Mouse (Mus musculus): Measurements from ENCODE around the gene Gm20671.
"Not testable (repeated sequence)": the region's sequence is repeated elsewhere in the genome, so short reads cannot be mapped to it uniquely, and the experiment has no call there.

Gm20671 gene

DNA sequence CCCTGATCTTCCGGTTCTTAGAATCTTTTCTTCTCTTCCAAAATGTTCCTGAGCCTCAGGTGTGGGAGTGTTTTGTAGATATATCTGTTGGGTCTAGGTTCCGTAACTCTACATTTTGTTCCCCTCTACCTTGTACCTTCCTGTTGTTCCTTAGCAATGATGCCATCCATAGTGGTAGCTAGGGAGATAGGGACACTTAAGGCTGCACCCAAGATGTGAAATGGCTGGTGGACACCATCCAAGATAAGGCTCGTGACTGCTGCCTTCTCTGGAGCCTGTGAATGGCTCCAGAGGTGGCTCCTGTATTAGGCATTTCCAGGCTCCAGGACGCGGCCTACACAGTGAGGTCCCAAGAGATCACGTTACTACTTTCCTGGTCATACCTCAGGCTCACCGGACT is 98.6 kb downstream of the Gm20671 start:
- DNase-seq, result no peak

DNA sequence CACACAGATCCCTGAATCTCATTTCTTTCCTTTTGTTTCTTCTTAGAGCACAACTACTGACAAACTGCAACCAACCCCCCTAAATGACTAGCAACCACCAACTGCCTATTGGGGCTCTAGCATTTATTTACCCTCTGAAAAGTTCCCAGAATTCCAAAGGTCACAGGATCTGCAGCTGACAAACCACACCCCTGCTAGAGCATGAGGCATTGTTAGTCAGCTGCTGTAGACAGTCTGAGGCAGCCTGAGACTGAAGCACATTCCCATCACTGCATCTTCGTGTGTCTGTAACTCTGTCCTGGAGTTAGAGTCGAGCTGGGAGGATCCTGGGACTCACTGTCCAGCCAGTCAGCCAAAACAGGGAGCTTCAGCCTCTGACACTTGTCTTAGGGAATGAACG is 101.5 kb downstream of the Gm20671 start:
- DNase-seq, result not testable (repeated sequence)

DNA sequence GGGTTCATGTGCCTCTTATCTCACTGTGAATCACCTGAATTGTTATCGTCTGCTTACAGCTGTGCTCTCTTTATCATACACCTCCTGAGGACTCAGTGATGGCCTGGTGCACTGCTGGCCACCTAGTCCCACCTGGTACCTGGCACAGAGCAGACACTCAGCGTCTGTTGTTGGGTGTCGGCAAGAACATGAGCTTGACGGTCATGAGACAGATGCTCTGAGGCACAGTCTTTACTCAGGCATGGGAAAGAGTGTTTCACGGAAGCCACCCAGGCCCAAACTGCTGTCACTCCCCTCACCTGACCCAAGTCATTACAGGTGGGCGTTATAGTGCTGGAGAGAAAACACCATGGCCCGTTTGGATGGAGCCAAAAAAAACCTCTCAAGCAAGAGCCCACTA is 102.9 kb downstream of the Gm20671 start:
- DNase-seq, result no peak

DNA sequence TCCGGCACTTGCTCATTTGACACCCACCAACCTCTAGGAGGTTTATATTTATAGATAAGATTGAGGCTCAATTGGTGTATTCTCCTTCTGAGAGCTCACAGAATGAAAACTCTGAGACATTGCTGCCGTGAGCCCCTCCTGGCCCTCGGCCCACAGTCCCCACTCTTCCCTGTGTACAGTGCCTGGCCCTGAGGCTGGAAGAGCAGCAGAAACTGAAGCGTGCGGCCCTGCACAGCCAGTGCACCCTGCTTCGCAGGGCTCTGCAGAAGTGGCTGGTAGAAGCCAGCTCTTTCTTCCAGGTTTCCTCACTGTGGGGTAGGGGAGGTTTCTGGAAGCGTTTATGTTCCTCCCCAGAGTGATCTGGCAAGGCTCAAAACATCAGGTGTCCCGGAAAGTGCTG is 104.2 kb downstream of the Gm20671 start:
- not testable (repeated sequence) for DNase-seq

DNA sequence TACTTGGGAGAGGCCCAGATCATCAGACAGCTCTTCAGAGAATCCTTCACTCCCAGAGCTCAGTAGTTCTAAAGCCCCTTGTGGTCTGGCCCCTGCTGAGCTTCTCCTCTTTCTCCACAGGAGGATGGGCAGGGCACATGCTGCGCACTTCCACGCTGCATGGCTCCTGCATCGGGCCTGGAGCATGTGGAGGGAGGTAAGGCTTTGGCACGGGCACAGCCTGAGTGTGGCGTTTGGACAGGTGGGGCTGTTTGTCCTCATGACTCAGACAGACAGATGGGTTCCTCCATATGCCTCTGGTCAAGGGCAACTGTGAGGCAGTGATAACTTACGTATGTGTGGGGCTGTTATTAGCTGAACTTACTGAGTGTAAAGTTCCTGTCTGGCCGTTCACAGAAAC is 104.6 kb downstream of the Gm20671 start:
- no peak for DNase-seq

DNA sequence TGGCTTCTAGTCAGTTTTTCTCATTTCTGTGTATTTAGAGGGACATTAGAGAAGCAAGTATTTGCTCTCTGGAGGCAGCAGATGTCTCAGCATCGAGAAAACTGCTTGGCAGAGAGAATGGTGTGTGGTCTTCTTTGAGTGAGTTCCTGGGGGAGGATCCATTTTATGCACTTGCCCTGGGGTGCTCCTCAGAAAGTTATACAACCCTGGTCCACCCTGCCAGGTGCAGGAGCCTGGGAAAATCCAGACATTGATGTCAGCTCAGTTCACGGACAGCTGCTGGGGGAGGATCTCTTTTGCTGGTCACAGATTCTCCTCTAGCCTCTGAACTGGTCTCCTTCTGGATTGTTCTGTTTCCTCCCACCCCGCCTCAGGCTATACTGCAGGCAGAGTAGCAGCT is 105.6 kb downstream of the Gm20671 start:
- no peak for DNase-seq

DNA sequence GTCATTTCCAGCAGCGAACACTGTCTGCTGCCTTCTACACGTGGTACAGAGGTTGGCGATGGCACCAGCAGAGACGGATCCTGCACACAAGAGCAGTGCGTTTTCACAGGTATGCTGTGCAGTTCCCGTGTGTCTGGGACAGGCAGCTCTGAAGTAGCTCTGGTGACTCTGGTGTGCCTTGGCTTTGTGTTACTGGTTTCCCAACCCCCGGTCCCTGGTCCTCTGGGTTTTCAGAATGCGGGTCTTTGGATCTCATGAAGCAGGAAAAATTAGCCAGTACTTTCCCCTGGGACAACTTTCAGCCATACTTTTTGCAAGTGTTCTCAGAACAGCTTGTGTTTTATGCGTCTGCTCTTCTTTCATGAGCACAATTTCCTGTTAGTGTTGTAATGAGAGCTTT is 106.5 kb downstream of the Gm20671 start:
- DNase-seq, result no peak

DNA sequence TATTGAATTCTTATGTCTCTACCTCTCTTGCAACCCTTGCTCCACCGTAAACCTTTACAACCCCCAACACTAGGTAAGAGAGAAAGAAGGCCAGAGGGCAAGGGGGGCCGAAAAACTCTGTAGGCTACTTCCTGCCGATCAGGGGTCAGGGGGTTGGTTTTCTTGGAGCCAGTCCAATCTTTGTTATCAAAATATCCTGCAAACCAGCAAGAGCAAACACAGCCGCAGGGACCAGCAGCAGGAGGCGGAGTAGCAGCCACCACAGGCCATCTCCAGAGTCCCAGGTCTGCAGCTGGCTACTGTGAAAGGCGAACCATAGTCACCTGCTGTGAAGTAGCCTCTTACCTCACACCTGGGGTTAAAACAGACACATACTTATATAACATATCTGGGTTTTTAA is 108.0 kb downstream of the Gm20671 start:
- DNase-seq, result no peak

DNA sequence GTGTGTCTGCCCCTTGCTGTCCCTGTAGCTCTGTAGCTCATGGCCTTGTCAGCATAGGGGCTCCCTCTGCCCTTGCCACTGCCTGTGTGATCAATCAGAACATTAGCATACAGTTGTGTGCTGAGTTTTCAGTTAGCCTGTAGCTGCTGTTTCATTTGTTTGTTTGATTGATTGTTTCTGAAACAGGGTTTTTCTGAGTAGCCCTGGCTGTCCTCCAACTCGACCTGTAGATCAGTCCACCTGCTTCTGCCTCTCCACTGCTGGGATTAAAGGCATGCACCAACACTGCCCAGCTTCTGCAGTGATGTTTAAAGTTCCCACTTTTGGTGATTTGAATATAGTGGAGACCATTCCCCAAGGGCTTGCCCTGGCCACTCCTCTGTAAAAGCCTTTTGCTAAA is 109.2 kb downstream of the Gm20671 start:
- DNase-seq, result no peak

DNA sequence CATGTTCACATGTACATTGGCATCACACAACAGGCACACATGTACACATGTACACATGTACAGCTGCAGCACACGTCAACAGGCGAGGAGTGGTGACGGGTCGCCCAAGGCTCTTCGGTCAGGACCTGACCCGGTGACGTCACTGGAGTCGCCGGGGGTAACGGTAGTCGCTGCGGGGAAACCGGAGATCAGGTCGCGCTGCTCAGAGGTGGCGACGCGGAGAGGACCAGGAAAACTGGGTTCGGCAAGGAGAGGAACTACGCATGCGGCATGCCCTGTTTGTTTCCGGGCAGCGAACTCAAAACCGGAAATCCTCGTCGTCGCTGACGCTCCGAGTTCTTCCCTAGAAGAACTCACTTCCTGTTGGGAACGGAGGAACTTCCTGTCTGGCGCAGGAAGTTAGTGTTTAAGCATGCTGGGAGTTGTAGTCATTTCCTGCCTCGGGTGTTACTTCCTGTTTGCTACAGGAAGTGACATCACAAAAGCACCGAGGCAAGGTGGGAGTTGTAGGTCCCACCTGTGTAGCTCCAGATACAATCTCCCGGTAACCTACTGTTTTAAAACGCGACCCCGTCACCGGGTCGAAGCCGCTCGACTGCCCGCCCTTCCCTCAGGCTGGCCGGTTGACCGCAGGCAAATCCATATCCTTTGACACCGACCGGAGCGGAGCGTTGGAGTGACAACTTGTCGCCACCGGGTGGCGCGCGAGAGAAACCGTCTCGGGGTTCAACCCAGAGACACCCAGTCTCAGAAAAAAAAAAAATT is 113.0 kb downstream of the Gm20671 start:
- DNase-seq, result peak; percentile 88

DNA sequence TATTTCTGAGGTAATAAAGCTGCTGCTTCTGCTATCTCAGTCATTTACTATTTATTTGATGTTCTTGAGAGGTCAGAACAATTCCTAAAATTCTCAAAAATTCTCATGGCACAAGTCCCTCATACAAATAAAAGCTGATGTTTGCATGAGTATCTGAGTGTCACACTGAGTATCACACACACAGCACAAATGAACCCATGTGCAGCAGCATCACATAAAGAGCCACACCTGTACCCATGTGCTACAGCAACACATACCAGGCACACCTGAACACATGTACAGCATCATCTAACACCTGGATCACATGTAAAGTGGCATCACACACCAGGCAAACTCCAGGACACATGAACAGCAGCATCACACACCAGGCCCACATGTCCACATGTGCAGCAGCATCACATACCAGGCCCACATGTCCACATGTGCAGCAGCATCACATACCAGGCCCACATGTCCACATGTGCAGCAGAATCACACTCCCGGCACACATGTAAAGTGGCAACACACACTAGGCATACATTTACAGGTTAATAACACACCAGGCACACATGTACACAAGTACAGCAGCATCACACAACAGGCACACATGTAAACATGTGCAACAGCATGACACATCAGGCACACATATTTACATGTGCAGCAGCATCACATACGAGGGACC is 113.7 kb downstream of the Gm20671 start:
- DNase-seq, result no peak

DNA sequence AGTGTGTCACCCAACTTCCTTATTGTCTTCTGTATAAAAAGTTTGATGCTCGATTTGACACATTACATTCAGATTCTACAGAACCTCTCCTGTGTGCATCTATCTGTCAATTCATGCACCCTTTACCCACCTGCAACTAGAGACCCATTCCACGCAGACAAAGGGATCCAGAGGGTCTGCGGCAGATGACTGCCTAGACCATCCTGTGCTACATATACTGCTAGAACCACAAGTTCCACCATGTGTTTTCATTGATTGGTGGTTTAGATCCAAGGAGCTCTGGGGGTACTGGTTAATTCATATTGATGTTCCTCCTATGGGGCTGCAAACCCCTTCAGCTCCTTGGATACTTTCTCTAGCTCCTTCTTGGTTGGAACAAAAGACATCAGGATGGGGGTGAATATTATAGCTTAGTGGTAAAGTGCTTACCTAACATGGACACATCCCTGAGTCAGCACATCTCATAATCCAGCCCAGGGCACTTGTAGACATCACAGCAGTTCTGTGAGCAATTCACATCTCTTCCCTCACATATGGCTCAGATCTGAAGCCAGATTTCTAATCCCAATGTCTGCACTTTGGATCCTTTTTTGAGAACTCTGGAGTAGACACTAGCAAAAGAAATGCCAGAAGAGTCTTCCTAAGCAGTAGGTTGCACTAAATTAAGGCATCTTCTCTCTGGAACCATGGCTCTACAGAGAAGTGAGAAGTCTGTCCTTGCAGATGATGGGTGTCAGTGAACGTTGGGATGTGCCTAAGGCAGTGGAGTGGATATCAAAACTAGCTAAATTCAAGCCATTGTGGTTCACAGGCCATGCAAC is 114.5 kb downstream of the Gm20671 start:
- no peak for DNase-seq

DNA sequence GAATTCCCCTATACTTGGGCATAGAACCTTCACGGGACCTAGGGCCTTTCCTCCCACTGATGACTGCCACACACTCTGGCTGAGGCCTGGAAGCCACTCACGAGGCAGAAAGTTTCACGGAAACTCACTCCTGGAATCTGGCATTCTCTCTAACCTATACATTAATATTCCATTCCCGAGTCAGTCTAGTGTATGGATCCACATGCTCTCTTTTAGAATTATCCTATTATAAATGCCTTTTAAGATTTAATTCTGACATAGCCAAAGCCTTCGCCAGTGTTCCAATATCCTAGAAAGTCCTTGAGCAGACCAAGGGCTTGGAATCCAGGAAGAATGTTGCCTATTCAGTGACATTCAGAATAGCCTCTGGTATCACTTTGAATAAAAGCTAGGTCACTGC is 115.4 kb downstream of the Gm20671 start:
- DNase-seq, result no peak

DNA sequence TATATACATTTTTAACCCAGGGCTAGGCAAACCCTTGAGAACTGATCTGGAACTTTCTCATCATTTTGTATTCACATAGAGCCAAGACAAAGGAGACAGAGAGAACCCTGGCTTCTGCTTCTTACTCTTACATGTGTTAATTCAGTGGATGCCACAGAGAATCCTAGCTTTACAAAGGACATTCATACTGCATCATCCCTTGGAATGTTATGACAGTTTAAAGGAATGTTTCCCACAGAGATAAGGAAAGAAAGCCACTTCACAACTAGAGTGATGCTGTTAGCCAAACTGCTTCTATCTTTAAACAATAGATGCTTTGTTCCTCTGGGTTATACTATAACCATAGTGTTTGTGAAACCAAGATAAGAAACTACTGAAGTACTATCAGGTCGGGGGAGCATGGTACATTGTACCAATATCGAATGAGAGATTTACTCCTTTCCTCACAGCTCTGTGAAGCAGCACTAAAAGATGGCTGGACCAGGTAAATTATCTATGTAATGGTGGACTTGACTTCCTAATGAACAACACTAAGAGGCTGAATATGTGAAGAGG is 120.6 kb downstream of the Gm20671 start:
- DNase-seq, result no peak

DNA sequence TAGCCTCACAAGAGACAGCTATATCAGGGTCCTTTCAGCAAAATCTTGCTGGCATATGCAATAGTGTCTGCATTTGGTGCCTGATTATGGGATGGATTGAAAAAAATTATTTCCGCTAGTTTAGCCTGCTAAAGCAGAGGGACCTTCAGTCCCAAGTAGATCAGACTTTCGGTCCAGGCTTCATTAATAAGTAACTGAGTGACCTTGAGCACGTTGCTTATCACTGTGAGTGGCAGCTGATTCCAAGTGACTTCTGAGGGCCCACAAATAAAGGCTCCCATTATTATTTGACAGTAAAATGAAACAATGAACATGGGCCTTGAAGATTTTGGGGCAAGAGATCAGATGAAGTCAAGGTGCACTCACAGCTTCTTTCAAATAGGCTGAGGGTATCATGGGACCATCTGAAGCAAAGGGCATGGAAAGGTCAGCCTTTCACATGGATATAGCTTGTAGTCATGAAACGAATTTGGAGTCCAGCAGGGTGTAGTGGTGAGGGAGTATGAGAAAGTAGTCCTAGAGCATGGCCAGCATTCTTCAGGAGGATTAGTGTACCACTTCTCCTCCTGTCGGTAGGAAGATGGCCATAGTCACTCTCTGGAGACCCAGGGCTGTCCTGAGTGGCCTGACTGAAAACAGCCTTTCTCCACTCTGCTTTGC is 129.6 kb downstream of the Gm20671 start:
- no peak for DNase-seq

DNA sequence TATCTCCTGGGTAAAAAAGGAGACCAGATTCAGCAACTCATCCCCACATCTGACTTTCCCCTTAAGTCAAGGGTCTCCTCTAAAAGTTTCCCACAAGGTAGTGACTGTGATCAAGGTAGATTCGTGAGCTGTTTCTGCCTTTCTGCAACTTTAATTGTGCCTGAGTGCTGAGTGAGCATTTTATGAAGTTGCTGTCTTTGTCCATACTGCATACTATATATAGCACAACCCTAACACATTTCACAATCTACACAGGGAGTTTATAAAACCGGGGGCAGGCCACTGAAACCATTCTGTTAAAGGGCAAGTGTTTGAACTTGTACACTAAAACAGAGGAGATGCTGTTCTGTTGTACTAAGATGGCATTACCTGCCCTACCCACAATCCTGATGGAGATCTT is 133.5 kb downstream of the Gm20671 start:
- no peak for DNase-seq
